Mouse (Mus musculus): ENCODE measurements around the gene Mettl7a1.
A peak's percentile ranks its signal among the peaks of the same experiment; 100 is the strongest.
"Not testable (repeated sequence)": the region's sequence is repeated elsewhere in the genome, so short reads cannot be mapped to it uniquely, and the experiment has no call there.

The Mettl7a1 gene

DNA sequence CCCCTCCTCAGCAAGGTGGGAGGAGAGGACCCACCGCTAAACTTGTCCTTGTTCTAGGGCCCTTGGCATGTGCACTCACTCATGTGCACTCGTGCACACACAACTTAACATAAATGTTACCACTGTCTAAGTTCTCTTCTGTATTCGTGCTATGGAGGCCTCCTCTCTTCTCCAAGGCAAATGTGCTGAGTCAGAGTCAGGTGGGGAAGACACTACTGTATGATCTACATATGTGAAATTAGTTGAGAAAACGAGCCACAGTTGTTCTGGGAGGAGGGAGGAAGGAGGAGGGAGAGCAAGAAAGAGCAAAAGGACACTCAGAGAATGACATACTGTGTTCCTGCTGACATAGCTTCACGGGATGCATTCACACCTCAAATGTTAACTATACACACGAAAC, 3.4 kb upstream of the Mettl7a1 start:
- DNase-seq (ENCODE audit: low spot score in 2 of 2): no peak

DNA sequence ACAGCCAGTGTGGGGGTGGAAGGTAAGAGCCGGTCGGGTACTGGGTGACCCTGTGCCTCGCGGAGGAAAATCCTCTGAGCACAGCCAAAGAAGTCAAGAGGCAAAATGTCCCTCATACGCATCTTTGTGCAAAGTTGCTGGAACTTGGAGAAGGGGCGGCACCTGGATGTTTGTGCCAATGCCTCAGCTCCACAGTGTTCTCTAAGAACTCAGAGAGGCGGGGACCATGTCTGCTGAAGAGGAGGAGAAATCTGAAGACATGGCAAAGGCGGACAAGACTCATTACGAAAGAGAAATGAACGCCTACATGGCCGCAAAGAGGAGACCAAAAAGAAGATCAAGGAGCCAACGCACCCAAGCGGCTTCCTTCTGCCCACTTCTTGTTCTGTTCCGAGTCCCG, 2.4 kb upstream of the Mettl7a1 start:
- DNase-seq (ENCODE audit: low spot score in 2 of 2): no peak

DNA sequence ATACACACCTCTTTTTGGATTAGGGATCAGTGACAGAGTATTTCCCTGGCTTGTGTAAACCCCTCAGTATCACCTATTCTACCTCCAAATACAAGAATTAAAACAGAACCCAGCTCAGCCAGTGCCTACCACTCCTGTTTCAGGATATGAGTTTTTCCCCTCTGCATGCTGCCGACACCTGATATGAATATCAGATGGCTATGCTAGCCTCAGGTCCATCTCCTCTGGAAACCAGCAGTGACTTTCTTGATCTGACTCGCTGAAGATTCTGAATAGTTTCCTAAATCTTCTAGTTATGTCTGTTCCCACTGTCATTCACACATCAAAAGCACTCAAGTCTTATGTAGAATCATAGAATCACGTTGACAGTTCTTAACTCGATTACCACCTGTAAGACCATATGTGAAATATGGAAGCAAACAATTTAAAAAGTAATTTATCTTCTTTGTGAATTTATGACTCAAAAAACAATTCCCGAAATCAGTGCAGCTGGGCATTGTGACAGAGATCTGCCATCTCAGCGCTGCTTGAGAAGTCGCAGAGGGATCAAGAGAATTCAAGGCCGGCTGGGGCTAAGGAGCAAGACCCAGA, 417 bp upstream of the Mettl7a1 start:
- DNase-seq (ENCODE audit: low spot score in 2 of 2): no peak

DNA sequence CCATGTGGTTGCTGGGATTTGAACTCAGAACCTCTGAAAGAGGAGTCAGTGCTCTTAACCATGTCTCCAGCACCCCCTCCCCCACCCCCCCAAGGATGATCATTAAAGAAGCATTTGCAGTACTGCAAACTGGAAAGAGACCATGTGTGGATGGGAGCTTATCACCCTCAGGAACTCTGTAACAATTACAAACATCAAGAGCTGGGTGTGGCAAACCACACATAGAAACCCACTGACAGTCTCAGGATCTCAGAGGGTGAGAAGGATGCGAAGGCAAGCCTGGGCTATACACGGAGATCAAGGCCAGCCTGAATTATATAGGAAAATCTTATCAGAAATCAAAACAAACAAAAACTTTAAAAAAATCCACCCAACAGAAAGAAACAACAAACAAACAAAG, 2.3 kb downstream of the Mettl7a1 start:
- no peak for DNase-seq (ENCODE audit: low spot score in 2 of 2)

DNA sequence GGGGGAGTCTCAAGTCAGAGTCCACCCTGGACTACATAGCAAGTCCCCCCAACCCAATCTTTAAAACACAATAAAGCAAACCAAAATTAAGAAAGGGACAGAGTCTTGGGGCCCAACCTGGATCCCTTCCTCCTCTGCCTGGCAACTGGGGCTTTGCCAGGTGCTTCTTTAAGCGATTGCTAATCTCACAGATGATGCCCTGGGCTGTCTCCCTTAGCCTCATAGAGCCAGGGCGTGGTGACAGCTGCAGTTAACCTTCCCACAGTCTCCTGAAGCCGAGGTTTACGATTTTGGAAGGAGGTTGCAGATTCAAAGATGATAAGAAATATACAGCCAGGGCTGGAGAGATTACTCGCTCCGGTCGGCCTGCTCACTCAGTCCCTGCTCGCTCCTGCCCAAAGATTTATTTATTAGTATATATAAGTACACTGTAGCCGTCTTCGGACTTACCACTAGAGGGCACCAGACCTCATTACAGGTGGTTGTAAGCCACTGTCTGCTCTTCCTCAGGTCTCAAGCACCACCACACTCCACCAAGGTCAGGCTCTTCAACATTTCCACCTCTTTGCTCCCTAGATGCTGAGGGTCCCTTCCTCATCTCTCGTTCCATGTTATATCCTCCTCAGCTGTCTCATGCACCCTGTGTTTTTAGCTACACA, 3.6 kb downstream of the Mettl7a1 start:
- not testable (repeated sequence) for DNase-seq (ENCODE audit: low spot score in 2 of 2)

DNA sequence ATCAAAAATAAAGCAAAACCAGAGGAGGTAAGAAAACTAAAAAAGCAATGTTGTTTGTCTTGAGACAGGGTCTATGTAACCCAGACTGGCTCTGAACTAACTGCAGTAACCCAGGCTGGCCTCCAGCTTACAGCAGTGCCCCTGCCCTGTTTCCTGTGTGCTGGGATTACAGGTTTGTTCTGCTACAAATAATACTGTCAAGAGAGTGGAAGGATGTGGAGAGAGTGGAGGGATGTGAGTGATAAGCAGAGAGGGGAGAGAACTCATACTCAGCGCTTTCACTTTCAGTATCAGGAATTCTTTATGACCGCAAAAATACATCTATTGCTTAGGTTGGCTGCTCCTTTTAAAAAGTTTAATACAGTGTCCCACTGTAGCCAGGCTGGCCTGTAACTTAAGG, 8.4 kb downstream of the Mettl7a1 start:
- no peak for DNase-seq (ENCODE audit: low spot score in 2 of 2)

DNA sequence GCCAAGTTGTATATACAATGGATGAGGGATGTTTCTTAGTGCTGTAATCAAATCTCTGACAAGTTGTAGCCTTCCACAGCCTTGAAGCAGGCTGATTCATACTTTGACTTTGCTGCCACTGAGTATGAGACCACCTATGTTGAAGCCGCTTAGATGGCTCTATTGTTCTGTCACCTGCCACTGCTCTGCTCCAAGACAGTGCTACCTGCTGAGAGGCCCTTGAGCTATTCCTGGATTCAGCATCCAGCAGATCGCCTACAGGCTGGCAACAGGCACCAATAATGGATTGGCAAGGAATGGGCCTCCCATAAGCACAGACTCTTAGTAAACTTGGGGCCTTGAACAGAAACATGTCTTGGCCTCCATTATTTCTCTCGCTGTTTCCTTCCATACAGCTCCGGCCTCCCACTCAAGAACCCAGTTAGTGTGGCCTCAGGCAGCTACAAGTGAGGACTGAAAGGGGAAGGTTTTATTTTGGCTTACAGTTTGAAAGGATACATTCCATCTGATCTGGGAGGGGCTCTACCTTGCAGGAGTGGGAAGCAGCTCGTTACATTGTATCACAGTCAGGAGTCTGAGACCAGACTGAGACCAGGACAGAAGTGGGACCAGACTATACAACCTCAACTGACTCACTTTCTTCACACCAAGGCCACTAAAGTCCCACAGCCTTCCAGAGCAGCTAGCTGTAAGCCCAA, 10.7 kb downstream of the Mettl7a1 start:
- no peak for DNase-seq (ENCODE audit: low spot score in 2 of 2)

DNA sequence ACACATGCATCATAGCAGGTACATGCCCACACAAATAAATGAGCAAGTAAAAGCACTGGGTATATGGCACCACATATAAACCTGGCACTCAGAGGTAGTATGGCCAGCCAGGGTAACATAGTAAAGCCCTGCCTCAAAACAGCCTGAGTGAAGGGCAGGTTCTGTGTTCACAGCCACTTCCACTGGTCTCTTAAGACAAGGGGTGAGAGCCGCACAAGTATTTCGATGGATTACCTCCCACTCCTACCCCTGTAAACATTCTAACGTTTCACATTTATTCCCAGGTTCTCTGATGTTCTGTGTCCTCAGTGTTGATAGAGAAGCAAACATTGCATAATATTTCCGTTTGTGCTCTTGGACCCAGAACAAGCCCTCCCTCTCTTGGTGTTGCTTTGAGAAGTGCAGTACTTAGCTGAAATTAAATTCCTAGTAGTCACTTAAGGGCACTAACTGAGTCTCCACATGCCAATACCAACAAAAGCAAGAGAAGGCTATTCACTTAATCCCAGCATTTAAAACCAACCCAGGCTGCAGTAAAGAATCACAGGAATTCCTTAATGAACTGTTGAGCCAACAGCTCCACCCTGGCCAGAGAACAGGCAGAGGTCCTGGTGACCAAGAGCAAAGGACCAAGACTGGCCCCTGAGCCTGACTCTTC, 14.2 kb downstream of the Mettl7a1 start:
- DNase-seq (ENCODE audit: low spot score in 2 of 2): not testable (repeated sequence)

DNA sequence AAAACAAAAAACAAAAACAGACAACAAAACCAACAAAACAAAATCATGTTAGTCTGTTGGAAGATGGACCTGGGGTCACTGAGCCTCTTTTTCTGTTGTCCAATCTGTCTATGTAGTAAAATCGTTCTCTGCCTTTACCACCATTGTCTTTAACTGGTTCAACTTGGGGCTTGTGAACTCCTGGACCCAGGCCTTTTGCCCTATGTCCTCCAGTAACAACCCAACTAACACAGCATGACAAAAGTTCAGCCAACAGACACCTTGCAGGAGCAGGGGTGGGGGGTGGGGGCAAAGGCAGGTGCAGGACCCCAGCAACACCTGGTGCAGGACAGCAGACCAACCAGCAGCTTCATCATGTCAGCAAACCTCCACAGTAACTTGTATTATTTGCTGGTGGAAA, 15.9 kb downstream of the Mettl7a1 start:
- no peak for DNase-seq (ENCODE audit: low spot score in 2 of 2)

DNA sequence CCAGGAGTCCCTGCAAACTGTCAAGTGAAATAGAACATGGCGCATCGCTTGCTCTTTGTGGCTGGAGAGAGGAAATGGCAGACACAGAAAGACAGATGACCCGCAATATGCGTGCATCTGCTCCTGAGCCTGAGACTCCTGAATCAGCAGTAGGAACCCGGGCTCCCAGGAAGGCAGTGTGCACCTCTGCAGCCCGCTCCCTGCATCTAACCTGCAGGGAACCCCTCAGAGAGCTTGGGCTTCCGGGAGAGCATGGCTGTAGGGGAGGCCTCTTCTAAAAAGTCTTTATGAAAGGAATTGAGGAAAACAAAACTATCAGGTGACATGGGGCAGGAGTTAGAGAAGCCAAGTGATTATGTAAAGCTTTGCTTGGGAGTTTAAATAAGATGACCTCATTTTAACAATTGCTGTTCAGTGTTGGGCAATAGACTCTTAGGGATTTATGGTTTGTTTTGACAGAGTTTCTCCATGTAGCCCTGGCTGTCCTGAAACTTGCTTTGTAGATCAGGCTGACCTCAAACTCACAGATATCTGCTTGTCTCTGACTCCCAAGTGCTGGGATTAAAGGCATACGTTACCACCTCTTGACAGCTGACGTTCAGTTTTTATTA, 16.5 kb downstream of the Mettl7a1 start:
- no peak for DNase-seq (ENCODE audit: low spot score in 2 of 2)

DNA sequence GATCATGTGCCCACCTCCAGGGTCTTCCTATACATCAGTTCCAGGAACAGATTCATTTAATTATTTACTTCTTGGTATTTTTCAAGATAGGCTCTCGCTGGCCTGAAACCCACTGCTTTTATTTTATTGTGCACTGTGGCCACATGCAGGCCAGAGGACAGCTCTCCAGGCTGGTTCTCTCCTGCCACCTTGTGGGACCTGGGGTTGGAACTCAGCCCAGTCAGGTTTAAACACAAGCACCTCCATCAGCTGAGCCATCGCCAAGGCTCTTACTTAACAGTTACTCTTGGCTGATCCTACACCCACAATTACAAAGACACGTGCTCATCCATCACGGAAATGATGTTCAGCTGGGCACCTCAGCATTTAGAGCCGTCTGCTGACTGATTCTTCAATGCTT, 17.2 kb downstream of the Mettl7a1 start:
- no peak for DNase-seq (ENCODE audit: low spot score in 2 of 2)

DNA sequence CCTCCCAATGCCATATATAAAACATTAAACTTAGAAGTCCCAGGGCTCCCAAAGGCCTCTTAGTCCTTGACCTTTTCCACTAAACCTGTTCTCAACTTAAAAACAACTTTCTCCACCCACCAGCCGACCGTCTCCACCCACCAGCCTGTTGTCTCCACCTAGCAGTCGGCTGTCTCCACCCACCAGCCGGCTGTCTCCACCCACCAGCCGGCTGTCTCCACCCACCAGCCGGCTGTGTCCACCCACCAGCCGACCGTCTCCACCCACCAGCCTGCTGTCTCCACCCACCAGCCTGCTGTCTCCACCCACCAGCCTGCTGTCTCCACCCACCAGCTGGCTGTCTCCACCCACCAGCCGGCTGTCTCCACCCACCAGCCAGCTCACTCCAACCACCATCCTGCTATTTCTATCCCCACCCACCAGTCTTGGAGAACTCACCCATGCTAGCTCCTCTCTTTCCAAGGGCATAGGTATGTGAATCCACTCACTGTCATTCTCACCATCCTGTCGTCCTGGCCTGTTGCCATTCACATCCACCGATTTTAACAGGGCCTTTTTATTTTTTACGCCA, 20.2 kb downstream of the Mettl7a1 start:
- peak in 1 of 2 experiments; percentile 33 for DNase-seq (ENCODE audit: low spot score in 2 of 2)

DNA sequence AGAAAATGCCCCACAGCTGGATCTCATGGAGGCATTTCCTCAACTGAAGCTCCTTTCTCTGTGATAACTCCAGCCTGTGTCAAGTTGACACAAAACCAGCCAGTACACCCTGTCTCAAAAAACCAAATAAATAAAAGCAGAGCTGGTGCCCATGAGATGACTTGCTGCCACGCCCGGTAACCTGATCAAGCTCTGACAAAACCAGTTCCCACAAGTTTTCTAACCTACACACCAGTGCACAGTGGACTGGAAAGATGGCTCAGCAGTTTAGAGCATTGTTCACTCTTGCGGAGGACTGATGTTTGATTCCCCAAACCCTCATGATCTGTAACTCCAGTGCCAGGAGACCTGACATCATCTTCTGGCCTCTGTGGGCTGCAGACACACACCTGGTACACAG, 21.3 kb downstream of the Mettl7a1 start:
- no peak for DNase-seq (ENCODE audit: low spot score in 2 of 2)

DNA sequence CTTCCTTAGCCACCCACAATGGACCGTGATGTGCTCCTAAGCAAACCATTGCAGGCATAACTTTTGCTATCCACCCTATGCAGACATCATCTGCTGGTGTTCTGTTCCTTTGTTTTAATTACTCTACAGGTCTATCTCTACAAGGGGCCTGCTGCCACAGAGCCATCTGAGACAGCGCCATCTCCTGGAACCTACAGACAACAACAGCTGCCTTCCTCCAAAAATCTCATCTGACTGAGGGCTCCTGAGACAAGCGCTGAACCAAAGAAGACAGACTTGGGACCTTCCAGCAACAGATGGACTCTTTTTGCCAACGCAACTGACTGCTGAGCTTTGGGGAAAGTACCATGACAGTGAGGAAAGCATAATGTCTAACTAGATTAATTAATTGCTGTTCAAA, 24.1 kb downstream of the Mettl7a1 start:
- DNase-seq (ENCODE audit: low spot score in 2 of 2): not testable (repeated sequence)

DNA sequence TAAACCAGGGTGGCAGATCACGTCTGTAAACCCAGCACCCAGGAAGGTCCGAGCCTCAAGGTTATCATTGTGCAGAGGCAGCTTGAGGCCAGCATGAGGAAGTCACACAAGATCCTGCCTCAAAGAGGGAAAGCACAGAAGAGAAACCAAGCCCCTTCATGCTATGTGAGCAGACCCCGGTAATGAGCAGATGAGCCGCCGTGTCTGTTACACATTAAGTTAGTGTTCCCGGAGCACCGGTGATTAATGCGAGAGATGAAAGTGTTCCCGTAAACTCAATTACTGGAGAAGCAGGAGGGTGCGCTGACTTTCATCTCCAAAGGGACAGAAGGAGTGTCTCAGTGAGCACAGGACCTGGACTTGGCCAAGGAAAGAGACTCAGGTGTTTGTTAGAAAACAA, 25.4 kb downstream of the Mettl7a1 start:
- not testable (repeated sequence) for DNase-seq (ENCODE audit: low spot score in 2 of 2)

DNA sequence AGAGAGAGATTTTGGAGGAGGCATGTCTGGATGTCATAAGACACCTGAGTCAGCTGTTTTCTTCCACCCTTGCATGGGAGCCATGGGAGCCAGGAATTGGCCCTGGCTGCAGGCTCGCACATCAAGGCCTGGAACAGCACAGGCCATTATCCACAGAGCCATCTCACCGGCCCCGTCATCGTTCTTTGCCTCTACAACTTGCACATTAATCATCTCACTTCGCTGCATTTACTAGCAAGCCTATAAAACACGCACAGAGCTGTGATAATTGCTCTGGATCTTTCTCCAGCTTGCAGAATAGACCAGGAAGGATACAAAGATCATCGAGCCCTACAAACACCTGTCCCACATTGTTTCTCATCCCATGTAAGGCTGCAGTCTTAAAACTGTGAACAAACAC, 26.8 kb downstream of the Mettl7a1 start:
- no peak for DNase-seq (ENCODE audit: low spot score in 2 of 2)

DNA sequence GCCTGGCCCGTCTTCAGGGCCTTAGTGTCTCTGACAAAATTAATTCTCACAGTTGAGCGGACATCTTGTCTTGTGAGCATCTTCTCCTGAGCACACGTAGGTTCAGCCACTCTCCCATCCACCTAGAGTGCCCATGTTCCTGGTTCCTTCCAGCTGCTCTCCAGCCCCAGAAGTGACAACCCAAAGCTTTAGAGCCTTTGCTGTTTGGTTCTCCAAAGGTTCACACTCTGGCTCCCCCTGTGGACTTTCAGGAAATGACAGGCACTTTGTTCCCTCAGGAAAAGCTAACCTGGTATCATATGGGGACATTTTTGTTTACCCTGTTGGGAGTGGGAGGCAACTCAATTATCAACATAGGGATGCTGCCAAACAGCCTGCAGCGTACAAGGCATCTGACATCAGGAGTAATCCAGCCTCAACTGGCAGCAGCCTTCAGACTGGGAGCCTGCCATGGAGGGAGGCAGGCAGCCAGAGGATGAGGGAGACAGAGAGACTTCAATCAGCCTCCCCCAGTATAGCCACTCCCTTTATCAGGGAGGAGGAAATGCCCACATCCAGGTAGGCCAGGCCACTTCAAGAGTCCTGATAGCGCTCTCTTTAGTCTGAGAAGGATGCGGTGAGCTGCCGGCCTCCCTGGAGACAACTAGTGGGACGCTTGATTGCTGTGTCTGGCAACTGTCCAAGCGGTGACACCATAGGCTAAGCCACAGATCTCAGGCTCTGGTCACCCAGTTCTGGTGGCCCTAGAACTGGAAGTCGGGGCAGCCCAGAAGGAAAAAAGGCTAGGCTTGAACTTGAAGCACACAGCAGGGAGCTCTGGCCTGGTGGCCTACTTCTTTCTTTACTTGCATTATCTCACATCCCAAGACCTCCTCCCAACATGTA, 28.4 kb downstream of the Mettl7a1 start:
- not testable (repeated sequence) for DNase-seq (ENCODE audit: low spot score in 2 of 2)

DNA sequence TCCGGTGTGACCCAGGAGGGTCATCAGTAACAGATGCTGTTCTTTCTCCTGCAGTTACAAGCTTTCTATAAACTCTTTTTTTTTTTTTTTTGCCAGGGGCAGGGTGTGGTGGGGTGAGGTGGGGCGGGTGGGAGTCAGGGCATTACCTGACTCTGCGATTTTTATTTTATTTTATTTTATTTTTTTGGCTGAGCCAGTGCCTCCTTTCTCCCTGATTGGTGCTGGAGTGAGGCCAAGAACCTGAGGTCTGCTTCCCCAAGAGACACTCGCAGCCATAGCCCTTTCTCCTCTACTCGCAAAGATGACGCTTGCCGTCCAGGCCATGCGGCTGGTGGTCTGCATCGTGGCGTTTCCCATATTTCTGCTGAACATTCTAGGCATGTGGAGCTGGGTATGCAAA, 30.7 kb downstream of the Mettl7a1 start, which contains the start of gene Mettl7a3:
Gene Mettl7a3, plus strand, starts transcription at position 301 of the 400 bp plus-strand sequence.
- DNase-seq (ENCODE audit: low spot score in 2 of 2): no peak

DNA sequence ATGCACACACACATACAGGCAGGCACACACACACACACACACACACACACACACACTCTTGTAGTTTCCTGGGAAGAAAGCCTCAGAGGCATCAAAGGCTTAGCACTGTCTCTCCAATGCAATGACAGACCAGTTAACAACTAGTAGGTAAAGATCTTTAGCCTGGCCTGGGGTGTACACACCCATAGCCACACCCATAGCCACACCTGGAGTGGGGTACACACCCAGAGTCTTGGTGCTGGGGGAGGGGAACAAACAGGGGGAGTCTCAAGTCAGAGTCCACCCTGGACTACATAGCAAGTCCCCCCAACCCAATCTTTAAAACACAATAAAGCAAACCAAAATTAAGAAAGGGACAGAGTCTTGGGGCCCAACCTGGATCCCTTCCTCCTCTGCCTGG, 33.4 kb downstream of the Mettl7a1 start:
- not testable (repeated sequence) for DNase-seq (ENCODE audit: low spot score in 2 of 2)

DNA sequence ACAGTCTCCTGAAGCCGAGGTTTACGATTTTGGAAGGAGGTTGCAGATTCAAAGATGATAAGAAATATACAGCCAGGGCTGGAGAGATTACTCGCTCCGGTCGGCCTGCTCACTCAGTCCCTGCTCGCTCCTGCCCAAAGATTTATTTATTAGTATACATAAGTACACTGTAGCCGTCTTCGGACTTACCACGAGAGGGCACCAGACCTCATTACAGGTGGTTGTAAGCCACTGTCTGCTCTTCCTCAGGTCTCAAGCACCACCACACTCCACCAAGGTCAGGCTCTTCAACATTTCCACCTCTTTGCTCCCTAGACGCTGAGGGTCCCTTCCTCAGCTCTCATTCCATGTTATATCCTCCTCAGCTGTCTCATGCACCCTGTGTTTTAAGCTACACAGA, 33.9 kb downstream of the Mettl7a1 start:
- DNase-seq (ENCODE audit: low spot score in 2 of 2): peak in 1 of 2 experiments; percentile 53

Measured in left cerebral cortex, adult 9 months (tissue).